Mouse (Mus musculus) intestine, embryonic 15.5 days (tissue): ENCODE data around the gene Myo18b. TPM values are rescaled to one million over a fixed set of nuclear protein-coding genes. Genes with fewer than 3 reads are reported as not detected.

Source experiments
- ATAC-seq: fragments of 200-750 bp; cut with Nextera tagmentation; 2 replicates; pipeline ENCODE4 v1.8.0; 2017; ENCODE audit warnings: moderate TSS enrichment, moderate library complexity
- H3K27ac ChIP-seq: fragments of 300-500 bp; sonication (generic); 2 replicates; pipeline ENCODE4 v1.5.1; 2015; ENCODE audit warnings: mild to moderate bottlenecking, inconsistent platforms
- H3K27me3 ChIP-seq: fragments of 300-500 bp; sonication (generic); replicated peaks from 2 replicates; pipeline ENCODE4 v1.6.1; 2015; ENCODE audit warnings: inconsistent platforms
- H3K36me3 ChIP-seq: fragments of 300-500 bp; sonication (generic); 2 replicates; pipeline ENCODE4 v1.6.1; 2015; ENCODE audit warnings: inconsistent platforms
- H3K4me1 ChIP-seq: fragments of 300-500 bp; sonication (generic); replicated peaks from 2 replicates; pipeline ENCODE4 v1.6.1; 2015; ENCODE audit warnings: inconsistent platforms
- H3K4me2 ChIP-seq: fragments of 300-500 bp; sonication (generic); replicated peaks from 2 replicates; pipeline ENCODE4 v1.6.1; 2015; ENCODE audit warnings: mild to moderate bottlenecking, inconsistent platforms
- H3K4me3 ChIP-seq: fragments of 300-500 bp; sonication (generic); replicated peaks from 2 replicates; pipeline ENCODE4 v1.5.1; 2015; ENCODE audit warnings: inconsistent platforms
- H3K9ac ChIP-seq: fragments of 300-500 bp; sonication (generic); 2 replicates; pipeline ENCODE4 v1.6.1; 2015; ENCODE audit warnings: inconsistent platforms
- H3K9me3 ChIP-seq: fragments of 300-500 bp; sonication (generic); 2 replicates; pipeline ENCODE4 v1.6.1; 2016; ENCODE audit warnings: inconsistent platforms
- WGBS: fragments of 180-500 bp; shearing (Covaris S2); methylation state at CpG from one replicate; pipeline ENCODE4 v1.1.7; 2015; 5-methylcytosine and 5-hydroxymethylcytosine counted together
- polyA plus RNA-seq: library from polyadenylated mRNA; unstranded; fragments of >200 nt; fragmentation: Nextera tagmentation; extraction: Ambion mirVana; gene quantifications from 2 replicates; pipeline ENCODE4 v1.2.1, GENCODE M21; 2015

Gene Myo18b
- polyA plus RNA-seq, 1 experiment from 2014 or later = 0.39 TPM

GRCm38 (mm10) chr5:112870729-112871128, 25.4 kb downstream of the Myo18b start:
- peak; percentile 18; the same call in 1 of the 2 replicates for ATAC-seq
- Histone ChIP-seq H3K27me3 (no peaks in the 10 kb centered on the region), H3K4me1 (no peaks in the 10 kb centered on the region), H3K36me3 (no peaks in the 10 kb centered on the region), H3K4me3 (no peak overlapping the region), H3K27ac (no peak overlapping the region), H3K9me3 (no peaks in the 10 kb centered on the region), H3K4me2 (no peak overlapping the region), H3K9ac (no peak overlapping the region)
- WGBS = 23% methylated on average over 9 of the region's 9 CpGs

- H3K4me2 ChIP-seq = no peak overlapping the region
- H3K36me3 ChIP-seq = no peaks in the 10 kb centered on the region
- no peaks in the 10 kb centered on the region for H3K9me3 ChIP-seq
- no peak overlapping the region for H3K27ac ChIP-seq
- no peaks in the 10 kb centered on the region for H3K27me3 ChIP-seq
- no peak for ATAC-seq
- H3K4me3 ChIP-seq = no peak overlapping the region
- H3K4me1 ChIP-seq = no peaks in the 10 kb centered on the region
- no peak overlapping the region for H3K9ac ChIP-seq
- 66% methylated on average over 5 of the region's 5 CpGs for WGBS
These were observed 27.5 kb downstream of the Myo18b start for GRCm38 (mm10) chr5:112868620-112869019.

DNA sequence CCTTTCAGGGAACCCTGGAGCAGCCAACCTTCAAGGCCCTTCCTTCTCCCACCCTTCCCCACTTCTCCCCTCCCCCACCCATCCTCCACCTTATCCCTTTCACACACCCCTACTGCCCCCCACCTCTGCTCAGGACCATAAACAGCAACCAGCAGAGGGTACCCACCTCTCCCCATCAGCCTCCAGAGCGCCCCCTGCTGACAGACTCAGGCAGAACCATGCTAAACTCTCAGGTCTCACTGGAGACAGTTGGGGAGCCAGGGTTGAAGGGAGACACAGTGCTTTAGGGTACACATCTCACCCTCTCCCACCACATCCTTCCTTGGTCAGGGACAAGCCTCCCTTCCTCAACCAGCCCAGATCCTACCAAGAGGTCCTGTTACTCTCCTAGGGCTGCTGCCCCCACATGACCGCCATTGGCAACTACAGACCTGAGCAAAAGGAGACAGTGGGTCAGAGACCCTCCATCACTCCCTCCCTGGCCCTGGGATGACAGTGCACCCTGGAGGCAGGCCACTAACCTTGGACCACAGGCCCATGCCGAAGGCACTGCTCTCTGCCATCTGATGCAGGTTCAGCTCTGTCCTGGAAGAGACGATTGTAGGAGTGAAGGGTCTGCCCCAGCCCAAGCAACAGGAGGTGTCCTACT, 31.3 kb downstream of the Myo18b start:
- Histone ChIP-seq H3K9me3 (no peaks in the 10 kb centered on the region), H3K27me3 (no peaks in the 10 kb centered on the region), H3K4me2 (no peak overlapping the region), H3K27ac (no peak overlapping the region), H3K4me1 (no peaks in the 10 kb centered on the region), H3K4me3 (no peak overlapping the region), H3K9ac (no peak overlapping the region), H3K36me3 (no peaks in the 10 kb centered on the region)
- ATAC-seq = no peak
- WGBS = 50% methylated on average over 4 of the region's 4 CpGs

- Histone ChIP-seq H3K27ac (no peak overlapping the region), H3K27me3 (no peaks in the 10 kb centered on the region; the same call in 1 of the 2 replicates), H3K9me3 (no peaks in the 10 kb centered on the region), H3K9ac (no peak overlapping the region), H3K4me2 (no peak overlapping the region), H3K36me3 (no peaks in the 10 kb centered on the region), H3K4me3 (no peak overlapping the region), H3K4me1 (peaks cover 7% of the 10 kb centered on the region; the same call in 1 of the 2 replicates)
- 42% methylated on average over 12 of the region's 12 CpGs for WGBS
- 0 out of 2 replicates have a peak, but pooled peaks have one; percentile 34 for ATAC-seq
These were observed 36.7 kb downstream of the Myo18b start for GRCm38 (mm10) chr5:112859379-112860035.

GRCm38 (mm10) chr5:112853179-112853578, 43.0 kb downstream of the Myo18b start:
- 40% methylated on average over 8 of the region's 8 CpGs for WGBS
- no peaks in the 10 kb centered on the region for H3K9me3 ChIP-seq
- H3K4me3 ChIP-seq = no peak overlapping the region
- H3K27me3 ChIP-seq = no peaks in the 10 kb centered on the region; the same call in 1 of the 2 replicates
- no peak overlapping the region for H3K4me2 ChIP-seq
- H3K36me3 ChIP-seq = no peaks in the 10 kb centered on the region
- peak; percentile 66 for ATAC-seq
- H3K9ac ChIP-seq = no peak overlapping the region
- peaks cover 31% of the 10 kb centered on the region for H3K4me1 ChIP-seq
- H3K27ac ChIP-seq = peak overlapping the region; percentile 40; the same call in 1 of the 2 replicates

DNA sequence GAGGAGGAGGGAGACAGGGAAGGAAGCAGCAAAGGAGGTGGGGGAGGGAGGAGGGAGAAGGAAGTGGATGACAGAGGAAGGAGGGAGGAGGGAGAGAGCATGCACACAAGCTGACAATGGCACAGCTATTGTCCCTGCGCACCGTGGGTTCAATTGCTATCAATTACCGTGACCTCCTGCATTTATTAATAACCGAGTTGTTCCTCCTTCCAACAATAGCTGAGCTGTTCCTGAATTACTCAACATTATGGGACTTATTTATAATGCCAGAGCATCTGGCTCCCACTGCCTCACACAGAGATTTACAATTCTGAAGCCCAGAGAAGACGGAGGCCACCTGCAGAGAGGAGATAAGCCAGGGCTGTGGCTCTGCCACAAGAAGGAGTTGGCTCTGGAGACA, 44.8 kb downstream of the Myo18b start:
- Histone ChIP-seq H3K36me3 (no peaks in the 10 kb centered on the region), H3K4me3 (no peak overlapping the region), H3K4me2 (no peak overlapping the region), H3K4me1 (peaks cover 31% of the 10 kb centered on the region), H3K9me3 (no peaks in the 10 kb centered on the region), H3K9ac (no peak overlapping the region), H3K27ac (peak overlapping the region; percentile 48), H3K27me3 (no peaks in the 10 kb centered on the region; the same call in 1 of the 2 replicates)
- ATAC-seq = no peak
- 24% methylated on average over 5 of the region's 5 CpGs for WGBS

GRCm38 (mm10) chr5:112848586-112849280, 47.4 kb downstream of the Myo18b start:
- peak overlapping the region; percentile 16; the same call in 1 of the 2 replicates for H3K4me3 ChIP-seq
- H3K4me2 ChIP-seq = peak overlapping the region; percentile 51
- H3K9ac ChIP-seq = no peak overlapping the region
- H3K4me1 ChIP-seq = peaks cover 31% of the 10 kb centered on the region
- 5% methylated on average over 16 of the region's 16 CpGs for WGBS
- no peak overlapping the region for H3K27ac ChIP-seq
- H3K27me3 ChIP-seq = no peaks in the 10 kb centered on the region
- no peaks in the 10 kb centered on the region for H3K9me3 ChIP-seq
- no peaks in the 10 kb centered on the region for H3K36me3 ChIP-seq
- peak; percentile 84 for ATAC-seq

DNA sequence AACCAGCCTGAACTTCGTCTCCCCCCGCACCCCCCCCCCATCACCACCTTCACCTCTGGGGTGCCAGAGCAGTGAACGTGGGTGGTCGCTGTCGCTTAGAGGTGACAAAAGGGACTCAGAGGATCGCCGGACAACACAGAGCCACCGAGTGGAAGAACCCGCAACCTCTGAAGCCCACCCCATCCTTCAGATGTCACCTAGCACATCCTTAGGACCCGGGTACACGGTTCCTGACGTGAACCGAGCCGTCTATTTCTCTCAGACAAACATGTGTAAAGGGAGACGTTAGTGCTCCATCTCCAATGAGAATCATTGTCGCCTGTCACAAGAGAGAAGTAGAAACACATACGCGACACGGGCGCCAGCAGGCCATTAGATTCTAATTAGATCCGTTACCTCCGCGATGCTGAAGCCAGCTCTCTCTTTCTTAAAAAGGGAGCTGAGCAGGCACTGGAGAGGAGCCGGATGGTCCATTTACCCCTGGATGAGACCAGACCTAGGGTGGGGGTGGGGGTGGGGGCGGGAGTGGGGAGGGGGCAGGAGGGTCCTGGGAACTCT, 48.1 kb downstream of the Myo18b start:
- no peak for ATAC-seq
- Histone ChIP-seq H3K9ac (no peak overlapping the region), H3K4me3 (no peak overlapping the region), H3K4me1 (peaks cover 25% of the 10 kb centered on the region), H3K27ac (no peak overlapping the region), H3K36me3 (no peaks in the 10 kb centered on the region), H3K4me2 (0 out of 2 replicates have a peak overlapping the region, but pooled peaks have one; percentile 51), H3K9me3 (no peaks in the 10 kb centered on the region), H3K27me3 (no peaks in the 10 kb centered on the region)
- WGBS = 23% methylated on average over 25 of the region's 25 CpGs

DNA sequence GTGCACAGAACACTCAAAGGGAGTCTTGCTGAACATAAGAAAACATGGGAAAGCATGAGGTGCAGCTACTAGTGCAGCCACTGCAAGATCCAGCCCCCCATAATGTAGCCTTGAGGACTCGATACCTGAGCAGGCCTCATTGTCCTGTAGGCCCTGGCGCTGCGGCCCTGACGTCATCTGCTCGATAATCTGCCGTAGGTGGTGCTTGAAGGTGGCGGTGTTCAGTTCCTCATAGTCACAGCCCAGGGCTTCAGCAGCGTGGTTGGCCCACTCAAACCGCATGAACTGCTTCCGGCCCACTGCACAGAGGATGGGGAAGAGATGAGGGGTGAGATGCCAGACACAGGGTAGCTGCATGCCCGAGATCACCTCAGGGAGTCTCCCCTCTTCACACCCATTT, 50.0 kb downstream of the Myo18b start:
- ATAC-seq = no peak
- Histone ChIP-seq H3K36me3 (no peaks in the 10 kb centered on the region), H3K27me3 (no peaks in the 10 kb centered on the region), H3K4me2 (no peak overlapping the region), H3K4me1 (peaks cover 9% of the 10 kb centered on the region; the same call in 1 of the 2 replicates), H3K9me3 (no peaks in the 10 kb centered on the region), H3K9ac (no peak overlapping the region), H3K27ac (no peak overlapping the region), H3K4me3 (no peak overlapping the region)
- 87% methylated on average over 11 of the region's 11 CpGs for WGBS

DNA sequence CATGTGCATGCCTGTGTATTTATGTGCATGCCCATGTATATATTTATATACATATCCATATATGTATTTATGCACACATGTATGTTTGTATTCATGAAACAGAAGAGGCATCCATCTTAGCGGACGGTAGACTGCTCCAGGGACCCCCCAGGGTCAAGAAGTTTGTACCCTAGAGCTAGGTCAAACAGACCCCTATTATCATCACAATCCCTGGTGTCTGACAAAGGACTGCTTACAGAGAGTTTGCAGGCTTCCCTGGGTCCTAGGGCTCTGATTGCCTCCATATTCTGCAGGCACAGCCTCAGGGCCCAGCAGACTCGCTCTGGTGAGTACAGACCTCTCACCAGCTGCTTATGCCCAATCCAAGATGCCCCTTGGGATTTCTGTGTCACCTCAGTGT, 51.7 kb downstream of the Myo18b start:
- 68% methylated on average over 3 of the region's 3 CpGs for WGBS
- no peak for ATAC-seq
- no peaks in the 10 kb centered on the region for H3K36me3 ChIP-seq

GRCm38 (mm10) chr5:112843676-112844257, 52.4 kb downstream of the Myo18b start:
- Histone ChIP-seq H3K36me3 (no peaks in the 10 kb centered on the region), H3K4me1 (peaks cover 3% of the 10 kb centered on the region; the same call in 1 of the 2 replicates), H3K27me3 (no peaks in the 10 kb centered on the region), H3K27ac (no peak overlapping the region), H3K4me2 (no peak overlapping the region), H3K9me3 (no peaks in the 10 kb centered on the region), H3K4me3 (no peak overlapping the region), H3K9ac (no peak overlapping the region)
- no peak for ATAC-seq
- WGBS = 36% methylated on average over 6 of the region's 6 CpGs

More for the DNA sequence above, 51.7 kb downstream of the Myo18b start:
- Histone ChIP-seq H3K9ac (no peak overlapping the region), H3K4me3 (no peak overlapping the region), H3K27me3 (no peaks in the 10 kb centered on the region), H3K9me3 (no peaks in the 10 kb centered on the region), H3K27ac (no peak overlapping the region), H3K4me1 (peaks cover 9% of the 10 kb centered on the region; the same call in 1 of the 2 replicates), H3K4me2 (no peak overlapping the region)

DNA sequence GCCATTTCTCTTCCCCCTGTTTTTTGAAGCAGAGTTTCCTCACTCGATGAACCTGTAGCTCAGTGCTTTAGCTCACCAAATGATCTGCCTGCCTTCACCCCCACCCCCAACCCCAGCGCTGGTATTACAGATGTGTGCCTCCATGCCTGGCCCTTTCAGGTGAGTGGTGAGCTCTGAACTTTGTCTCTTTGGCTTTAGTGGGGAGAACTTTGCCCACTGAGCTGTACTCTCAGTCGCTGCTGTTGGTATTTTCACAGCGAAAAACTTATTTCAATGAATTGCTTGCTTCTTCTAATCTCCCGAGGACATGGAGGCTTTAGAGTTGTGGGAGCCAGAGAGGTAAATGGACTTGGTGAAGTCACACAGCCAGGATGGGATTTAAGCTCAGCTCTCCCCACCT, 53.5 kb downstream of the Myo18b start:
- Histone ChIP-seq H3K36me3 (no peaks in the 10 kb centered on the region), H3K4me1 (no peaks in the 10 kb centered on the region), H3K27ac (no peak overlapping the region), H3K9ac (no peak overlapping the region), H3K4me2 (no peak overlapping the region), H3K9me3 (no peaks in the 10 kb centered on the region), H3K27me3 (no peaks in the 10 kb centered on the region), H3K4me3 (no peak overlapping the region)
- no peak for ATAC-seq
- 82% methylated on average over 5 of the region's 5 CpGs for WGBS
